Mouse (Mus musculus) spleen, adult 2 months (tissue): ENCODE measurements around the gene Rrnad1.

ENCODE experiments used
- CTCF ChIP-seq: fragments of 200-500 bp; IDR thresholded peaks from 2 replicates; pipeline ENCODE4 v1.5.1; 2011; ENCODE audit warnings: mild to moderate bottlenecking, inconsistent platforms; ENCODE audit not compliant: insufficient read depth, insufficient read length, insufficient replicate concordance; ENCODE audit errors: extremely low read depth
- POLR2A ChIP-seq: fragments of 200-500 bp; IDR thresholded peaks from 2 replicates; pipeline ENCODE4 v1.6.1; 2011; ENCODE audit warnings: low read depth, low read length, inconsistent platforms

DNA sequence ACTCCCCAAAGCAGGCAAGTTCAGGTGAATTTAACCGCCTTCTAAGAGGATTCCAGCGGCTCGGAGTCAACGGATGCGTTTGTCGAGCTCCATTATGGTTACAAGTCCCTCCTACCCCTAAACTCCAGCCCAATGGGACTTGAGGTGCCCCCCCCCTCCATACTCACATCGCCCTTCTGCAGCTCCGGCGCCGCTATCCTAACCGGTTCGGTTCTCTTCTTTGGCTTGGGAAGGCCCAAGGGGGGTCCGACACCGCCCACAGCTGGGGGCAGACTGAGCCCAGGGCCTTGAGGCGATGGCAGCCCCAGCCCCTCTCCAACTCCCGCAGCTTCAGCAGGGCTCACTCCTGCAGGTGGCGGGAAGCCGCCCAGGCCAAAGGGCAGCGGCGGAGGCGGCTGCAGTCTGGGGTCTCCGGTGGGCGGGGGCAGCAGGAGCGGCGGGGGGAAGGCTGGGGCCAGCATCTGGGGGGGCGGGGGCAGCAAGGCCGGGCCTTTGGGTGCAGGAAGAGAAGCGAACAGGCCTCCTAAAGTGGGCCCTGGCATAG is 45.7 kb downstream of the Rrnad1 start:
- no peak for TF ChIP-seq CTCF
- TF ChIP-seq POLR2A = no peak
